Mouse (Mus musculus): ENCODE data around the gene Ces2f. TPM values are rescaled to one million over a fixed set of nuclear protein-coding genes. Genes with fewer than 3 reads are reported as not detected.

Gene Ces2f
- total RNA-seq (2023) = under 1 TPM in 1 of 2 experiments, not detected in 1; 0.07 TPM

DNA sequence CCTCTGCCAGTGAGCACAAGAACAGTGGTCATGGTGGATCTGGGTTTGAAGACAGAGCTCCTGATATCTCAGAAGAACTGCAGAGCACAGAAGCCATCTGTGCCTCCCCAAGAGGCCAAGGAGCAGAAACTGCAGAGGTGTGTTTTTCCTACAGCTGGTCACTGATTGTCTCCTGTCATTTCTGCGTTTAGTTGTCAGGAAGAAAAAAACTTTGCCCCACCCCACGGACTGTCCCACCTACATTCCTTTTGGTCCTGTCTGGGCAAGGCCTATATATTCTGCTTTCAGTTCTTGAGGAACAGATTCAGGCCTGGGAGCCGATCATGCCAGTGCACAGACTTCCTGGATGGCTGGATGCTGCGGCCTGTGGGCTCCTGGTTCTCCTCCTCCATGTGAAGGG lies at the start of gene Ces2f:
TSS of gene Ces2f (plus strand) at position 301 of the 400 bp plus-strand sequence.

DNA sequence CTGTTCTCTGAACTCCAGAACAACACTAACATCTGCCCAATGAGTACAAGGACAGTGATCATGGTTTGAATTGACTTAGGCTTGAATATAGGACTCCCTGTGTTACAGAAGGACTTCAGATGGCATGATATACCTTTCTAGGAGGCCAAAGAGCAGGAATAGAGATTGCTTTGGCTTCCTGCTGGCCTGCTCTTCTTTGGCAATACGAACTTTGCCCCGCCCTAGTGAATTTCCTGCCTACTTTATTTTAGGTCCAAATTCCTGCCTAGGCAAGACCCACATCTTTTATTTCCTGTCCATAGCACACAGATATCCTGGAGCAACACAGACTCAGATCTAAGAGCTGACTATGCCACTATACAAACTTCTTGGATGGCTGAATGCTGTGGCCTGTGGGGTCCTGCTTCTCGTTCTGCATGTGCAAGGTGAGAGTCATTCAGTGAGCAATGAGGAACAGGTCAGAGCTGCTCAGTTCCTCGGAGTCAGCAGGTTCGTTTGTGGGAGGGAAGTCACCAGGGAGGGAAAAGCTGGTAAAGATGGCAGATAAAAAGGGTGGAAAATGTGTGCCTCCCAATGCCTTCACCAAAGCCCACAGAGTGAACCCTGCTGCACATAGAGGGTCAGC lies 21.1 kb upstream of the Ces2f start, which contains the start of gene Ces2e:
TSS of gene Ces2e (plus strand) at position 289 of the 625 bp plus-strand sequence.

DNA sequence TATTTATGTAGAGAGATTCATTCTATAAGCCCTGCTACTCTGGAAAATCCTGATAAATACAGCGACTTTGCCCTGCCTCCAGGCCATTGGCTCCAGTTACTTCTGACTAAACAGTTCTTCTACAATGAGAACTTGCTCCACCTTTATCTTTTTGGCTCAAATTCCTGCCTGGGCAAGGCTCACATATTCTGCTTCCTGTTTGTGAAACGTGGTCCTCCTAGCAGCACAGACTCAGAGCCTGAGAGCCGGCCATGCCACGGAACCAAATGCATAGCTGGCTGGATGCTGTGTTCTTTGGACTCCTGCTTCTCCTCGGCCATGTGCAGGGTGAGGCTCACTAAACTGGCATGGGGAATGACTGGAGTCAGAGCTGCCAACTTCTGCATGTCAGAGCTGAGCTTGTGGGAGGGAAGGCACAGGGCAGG lies 14.4 kb downstream of the Ces2f start, which contains the start of gene Ces2g:
TSS of gene Ces2g (plus strand) at position 182 of the 425 bp plus-strand sequence.

DNA sequence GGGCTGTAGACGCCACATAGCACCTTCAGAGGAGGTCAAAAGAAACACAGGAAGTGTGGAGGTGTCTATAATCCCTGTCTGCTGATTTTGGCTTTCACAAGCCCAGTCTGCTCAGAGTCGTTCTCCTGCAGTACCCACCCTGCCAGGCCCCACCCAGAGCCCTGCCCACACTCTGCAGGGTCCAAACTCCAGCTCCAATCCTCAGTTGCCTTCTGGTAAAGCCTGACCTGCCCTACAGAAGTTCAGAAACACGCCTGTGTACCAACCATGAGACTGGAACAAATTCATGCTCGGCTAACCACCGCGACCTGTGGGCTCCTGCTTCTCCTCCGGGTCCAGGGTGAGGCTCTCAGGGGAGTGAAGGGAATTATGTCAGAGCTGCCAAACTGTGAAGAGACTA lies 53.4 kb downstream of the Ces2f start, which contains the start of gene Ces2h:
TSS of gene Ces2h (plus strand) at position 268 of the 400 bp plus-strand sequence.

Other genes with a start within 250 kb of the Ces2f start
- not detected for gene Ces2a, start 213.4 kb upstream of the Ces2f start, total RNA-seq (2023)
- gene Ces2b, start 115.8 kb upstream of the Ces2f start, total RNA-seq (2023) = not detected
- gene Ces2c, start 100.3 kb upstream of the Ces2f start, total RNA-seq (2023) = not detected
- gene Ces2e, start 21.1 kb upstream of the Ces2f start, total RNA-seq (2023) = not detected
- gene Ces2g, start 14.4 kb downstream of the Ces2f start, total RNA-seq (2023) = 10 to 100 TPM in 1 of 2 experiments, 1 to 10 TPM in 1; 4.2 to 16.1 TPM
- not detected for gene Ces2h, start 53.5 kb downstream of the Ces2f start, total RNA-seq (2023)
- not detected for gene Ces3a, start 101.2 kb downstream of the Ces2f start, total RNA-seq (2023)
- not detected for gene Ces3b, start 136.4 kb downstream of the Ces2f start, total RNA-seq (2023)
- gene Ces4a, start 184.4 kb downstream of the Ces2f start, total RNA-seq (2023) = not detected
- 10 to 100 TPM; 75.2 to 82.3 TPM for gene Cbfb, start 223.3 kb downstream of the Ces2f start, total RNA-seq (2023)